Mouse (Mus musculus): ENCODE data around the gene Tm2d3. TPM values are rescaled to one million over a fixed set of nuclear protein-coding genes. Genes with fewer than 3 reads are reported as not detected.

The Tm2d3 gene
- total RNA-seq (2021): 10 to 100 TPM in 1 of 2 experiments, 1 to 10 TPM in 1; 8.9 to 11.7 TPM
- long read RNA-seq, experiment 1, transcript Tm2d3-201 (5 exons, 908 nt): major isoform, 17 of 22 reads
- long read RNA-seq, experiment 1, partial matches to known transcripts: 1 of 22 reads
- long read RNA-seq, experiment 1, other reads (novel, unspliced or antisense): 2 of 22 reads
- long read RNA-seq, experiment 2, transcript Tm2d3-201 (5 exons, 908 nt): major isoform, 18 of 28 reads
- long read RNA-seq, experiment 2, partial matches to known transcripts: 0 of 28 reads
- long read RNA-seq, experiment 2, other reads (novel, unspliced or antisense): 10 of 28 reads

GRCm38 (mm10) chr7:65690869-65691268 is at the start of gene Tm2d3:
TSS of gene Tm2d3 (plus strand) at chr7:65691169.
- intact Hi-C loops (cut with DNase I): no loop called here
- no peak for DNase-seq

DNA sequence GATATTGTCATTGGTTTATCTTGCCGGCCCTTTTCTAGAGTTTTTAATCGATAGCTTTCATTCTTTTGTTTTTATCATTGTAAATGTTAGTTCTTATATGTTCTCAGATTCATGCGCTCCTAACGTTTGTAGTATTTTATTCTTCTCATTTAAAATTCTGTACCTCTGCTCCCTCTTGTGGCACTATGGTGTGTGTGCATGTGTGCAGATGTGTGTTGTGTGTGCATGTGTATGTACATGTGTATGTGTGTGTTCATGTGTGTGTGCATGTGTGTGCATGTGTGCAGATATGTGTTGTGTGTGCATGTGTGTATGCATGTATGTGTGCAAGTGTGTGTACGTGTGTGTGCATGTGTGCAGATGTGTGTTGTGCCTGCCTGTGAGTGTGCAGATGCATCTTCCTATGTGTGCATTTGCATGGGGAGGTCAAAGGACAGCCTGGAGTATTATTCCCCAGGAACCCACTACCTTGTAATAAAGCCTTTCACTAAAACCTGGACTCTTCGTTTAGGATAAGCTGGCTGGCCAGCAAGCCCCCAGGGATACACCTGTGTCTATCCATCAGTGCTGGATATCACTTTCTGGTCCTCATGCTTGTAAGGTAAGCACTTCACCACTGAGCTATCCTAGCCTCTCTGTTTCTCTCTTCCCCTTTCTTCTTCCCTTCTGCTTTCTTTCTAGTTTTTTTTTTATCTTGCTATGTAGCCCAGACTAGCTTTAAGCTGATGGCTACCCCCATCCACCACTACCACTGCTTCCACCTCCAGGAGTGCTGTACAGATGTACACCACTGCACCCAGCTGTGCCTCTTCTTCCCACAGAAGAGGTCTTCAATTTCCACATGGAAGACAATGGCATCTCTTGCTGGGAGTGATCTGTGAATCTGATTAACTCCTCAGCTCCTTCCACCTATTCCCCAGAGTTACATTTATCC is 48.3 kb upstream of the Tm2d3 start:
- intact Hi-C loops (cut with DNase I): loop anchor here (5.0 kb wide), 1 partner anchor 325 kb away; no protein-coding TSS in a partner anchor
- DNase-seq: no peak

DNA sequence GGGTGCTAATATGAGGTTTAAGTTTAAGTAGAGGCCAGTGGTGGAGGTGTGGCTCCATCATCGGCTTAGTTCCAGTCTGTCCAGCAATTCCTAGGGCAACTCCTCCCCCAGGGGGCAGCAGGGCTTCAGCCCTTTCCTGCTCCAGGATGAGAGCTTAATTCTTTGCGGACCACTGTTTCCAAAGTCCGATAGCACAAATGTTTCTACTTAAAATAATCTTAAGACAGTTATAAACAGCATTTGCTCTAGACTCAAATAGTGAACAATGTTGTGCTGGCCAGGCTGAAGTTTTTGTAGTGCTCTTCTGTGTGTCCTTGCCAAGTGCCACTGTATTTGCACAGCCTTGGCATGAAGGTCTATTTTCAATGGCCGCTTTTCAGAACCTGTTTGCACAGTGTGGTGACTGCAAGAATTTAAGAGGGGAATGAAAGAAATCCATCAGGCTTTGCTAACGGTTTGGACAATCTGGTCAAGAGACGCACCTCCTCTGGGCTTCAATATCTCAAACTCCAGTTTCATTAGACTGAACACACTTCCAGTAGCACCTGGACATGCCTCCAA is 47.0 kb upstream of the Tm2d3 start:
- DNase-seq: no peak
- intact Hi-C loops (cut with DNase I): loop anchor here (5.0 kb wide), 1 partner anchor 327 kb away; no protein-coding TSS in a partner anchor

GRCm38 (mm10) chr7:65644643-65645351 is 46.2 kb upstream of the Tm2d3 start, which contains the start of gene Tarsl2:
TSS of gene Tarsl2 (plus strand) at chr7:65644898.
- peak; percentile 85 to 93 for DNase-seq
- intact Hi-C loops (cut with DNase I): loop anchor here (5.0 kb wide), 2 partner anchors 43 to 327 kb away; no protein-coding TSS in a partner anchor

- no peak for DNase-seq
- intact Hi-C loops (cut with DNase I): loop anchor here (5.0 kb wide), 1 partner anchor 41 kb away; no protein-coding TSS in a partner anchor
Measured at GRCm38 (mm10) chr7:65645996-65646395, 45.0 kb upstream of the Tm2d3 start.

DNA sequence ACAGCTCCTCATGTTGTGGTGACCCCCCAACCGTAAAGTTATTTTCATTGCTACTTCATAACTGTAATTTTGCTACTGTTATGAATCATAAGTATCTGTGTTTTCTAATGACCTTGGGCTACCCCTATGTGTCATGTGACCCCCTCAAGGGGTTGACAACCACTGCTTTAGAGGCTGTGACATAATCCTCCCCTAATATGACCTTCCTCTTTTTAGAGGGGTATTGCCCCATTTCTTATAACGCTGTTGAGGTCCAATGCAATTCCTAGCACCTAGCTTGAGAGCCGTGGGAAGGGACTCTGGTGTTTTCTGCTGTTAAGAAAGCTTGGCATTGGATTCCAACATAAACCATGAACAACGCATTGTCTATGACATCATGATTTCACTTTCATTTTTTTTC is 40.3 kb upstream of the Tm2d3 start:
- intact Hi-C loops (cut with DNase I): no loop called here
- DNase-seq: no peak

DNA sequence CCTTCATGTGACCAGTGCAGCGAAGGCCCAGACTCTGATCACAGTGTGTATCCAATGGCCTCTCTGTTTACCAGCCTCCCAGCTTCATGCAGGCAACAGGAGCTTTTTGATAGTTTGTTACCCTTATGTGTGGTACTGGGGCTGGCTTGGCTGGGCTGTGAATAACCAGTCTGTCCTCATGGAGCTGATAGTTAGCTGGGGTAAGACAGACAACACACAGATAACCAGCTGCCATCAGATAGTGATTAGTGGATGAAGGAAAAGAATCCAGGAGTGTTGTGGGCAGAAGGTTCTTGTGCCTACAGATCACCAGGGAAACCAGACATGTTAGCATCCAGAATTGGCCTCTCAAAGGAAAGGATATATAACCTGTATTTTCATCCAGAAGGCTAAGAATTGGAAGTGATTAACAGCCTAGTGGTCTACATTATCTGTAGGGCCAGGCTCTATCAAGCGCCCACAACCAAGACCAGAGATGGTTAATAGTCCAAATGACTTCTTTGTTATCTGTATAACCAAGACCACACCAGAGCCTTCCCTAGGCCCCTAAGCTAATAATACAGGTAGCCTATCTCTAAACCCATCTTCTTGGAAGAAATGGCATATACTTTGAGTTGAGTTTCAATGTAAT is 33.4 kb upstream of the Tm2d3 start:
- intact Hi-C loops (cut with DNase I): no loop called here
- no peak for DNase-seq

DNA sequence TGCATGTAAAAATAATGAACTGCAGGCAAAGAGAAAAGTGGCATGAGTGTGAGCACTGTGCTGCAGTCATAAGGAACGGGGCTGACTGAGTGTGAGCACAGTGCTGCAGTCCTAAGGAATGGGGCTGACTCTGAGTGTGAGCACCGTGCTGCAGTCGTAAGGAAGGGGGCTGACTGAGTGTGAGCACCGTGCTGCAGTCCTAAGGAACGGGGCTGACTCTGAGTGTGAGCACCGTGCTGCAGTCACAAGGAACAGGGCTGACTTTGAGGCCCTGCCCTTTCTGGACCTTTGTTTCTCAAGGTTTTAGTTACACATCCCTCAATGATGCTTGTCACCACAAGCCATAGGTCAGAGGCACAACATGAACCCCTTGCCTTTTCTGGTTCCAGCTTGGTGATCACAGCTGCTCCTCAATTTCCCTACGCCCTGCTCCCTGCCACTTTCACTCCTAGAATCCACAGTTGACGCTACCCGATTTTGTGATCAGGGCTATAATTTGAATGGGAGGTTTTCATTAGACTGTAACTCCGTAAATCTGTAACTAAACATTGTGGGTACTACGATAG is 27.7 kb upstream of the Tm2d3 start:
- intact Hi-C loops (cut with DNase I): no loop called here

DNA sequence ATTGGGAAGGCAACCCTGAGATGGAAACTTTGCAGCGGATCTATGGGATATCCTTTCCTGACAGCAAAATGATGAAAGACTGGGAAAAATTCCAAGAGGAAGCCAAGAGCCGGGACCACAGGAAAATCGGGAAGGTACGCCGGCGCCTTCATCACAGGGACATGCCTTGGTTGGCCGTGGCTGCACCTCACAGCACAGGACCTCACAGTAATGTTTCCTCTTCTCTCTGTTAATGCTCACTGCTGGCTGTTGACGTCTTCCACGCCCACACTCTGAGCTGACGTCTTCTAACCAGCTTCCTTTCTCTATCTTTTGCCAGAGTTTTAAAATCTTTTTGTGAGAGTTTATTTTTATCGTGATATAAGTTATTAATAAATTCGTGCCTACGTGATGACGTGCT is 27.1 kb upstream of the Tm2d3 start:
- no peak for DNase-seq
- intact Hi-C loops (cut with DNase I): no loop called here

More for the DNA sequence above, 27.7 kb upstream of the Tm2d3 start:
- DNase-seq: no peak

- no peak for DNase-seq
- intact Hi-C loops (cut with DNase I): no loop called here
Measured at GRCm38 (mm10) chr7:65667491-65667890, 23.5 kb upstream of the Tm2d3 start.

GRCm38 (mm10) chr7:65678050-65678449 is 12.9 kb upstream of the Tm2d3 start:
- intact Hi-C loops (cut with DNase I): no loop called here
- no peak for DNase-seq

DNA sequence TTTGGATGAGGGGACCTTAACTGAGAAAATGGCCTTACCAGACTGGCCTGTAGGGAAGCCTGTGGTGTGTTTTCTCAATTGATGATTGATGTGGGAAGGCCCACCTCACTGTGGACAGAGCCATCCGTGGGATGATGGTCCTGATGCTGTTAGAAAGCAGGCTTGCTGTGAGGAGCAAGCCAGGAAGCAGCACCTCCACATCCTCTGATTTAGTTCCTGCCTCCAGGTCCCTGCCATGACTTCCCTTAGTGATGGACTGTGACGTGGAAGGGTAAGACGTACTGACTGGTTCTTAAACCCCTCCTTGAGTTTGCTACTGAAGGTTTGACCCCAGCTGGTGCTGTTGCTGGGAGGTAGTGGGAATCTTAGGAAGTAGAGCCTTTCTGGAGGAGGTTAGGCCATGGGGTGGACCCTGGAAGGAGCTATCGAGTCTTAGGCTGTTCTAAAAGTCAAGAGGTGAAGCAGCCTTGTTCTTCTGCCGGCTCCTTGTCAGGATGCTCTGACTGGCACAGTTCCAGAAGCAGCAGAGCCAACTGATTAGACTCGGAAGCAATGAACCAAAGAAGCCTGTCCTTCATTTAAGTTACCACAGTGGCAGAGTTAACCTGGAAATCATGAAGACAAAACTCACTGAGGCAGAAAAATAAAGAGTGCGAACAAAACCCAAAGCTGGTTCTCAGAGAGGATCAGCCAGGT is 11.9 kb upstream of the Tm2d3 start:
- no peak for DNase-seq
- intact Hi-C loops (cut with DNase I): no loop called here

DNA sequence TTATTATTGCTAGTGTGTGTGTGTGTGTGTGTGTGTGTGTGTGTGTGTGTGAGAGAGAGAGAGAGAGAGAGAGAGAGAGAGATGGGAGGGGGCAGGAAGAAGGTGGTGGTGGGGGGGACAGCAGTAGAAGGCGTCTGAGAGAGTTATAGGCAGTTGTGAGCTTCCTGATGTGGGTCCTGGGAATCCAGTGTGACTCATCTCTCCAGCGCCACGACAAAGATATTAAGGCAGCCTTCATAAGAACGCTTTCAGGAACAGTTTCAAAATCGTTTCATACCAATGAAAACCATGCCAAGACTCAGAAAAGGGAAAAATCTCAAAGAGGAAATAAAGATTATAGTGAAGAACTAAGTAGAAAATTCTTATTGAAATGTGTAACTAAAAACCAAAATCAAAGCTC is 9.8 kb upstream of the Tm2d3 start:
- intact Hi-C loops (cut with DNase I): no loop called here
- no peak for DNase-seq

GRCm38 (mm10) chr7:65684256-65684835 is 6.6 kb upstream of the Tm2d3 start:
- DNase-seq: no peak
- intact Hi-C loops (cut with DNase I): no loop called here

GRCm38 (mm10) chr7:65686664-65687063 is 4.3 kb upstream of the Tm2d3 start:
- DNase-seq: no peak
- intact Hi-C loops (cut with DNase I): loop anchor here (5.0 kb wide), 1 partner anchor 39 kb away; no protein-coding TSS in a partner anchor

- intact Hi-C loops (cut with DNase I): no loop called here
- DNase-seq: no peak
Measured at GRCm38 (mm10) chr7:65691929-65692605, 1.1 kb downstream of the Tm2d3 start.

DNA sequence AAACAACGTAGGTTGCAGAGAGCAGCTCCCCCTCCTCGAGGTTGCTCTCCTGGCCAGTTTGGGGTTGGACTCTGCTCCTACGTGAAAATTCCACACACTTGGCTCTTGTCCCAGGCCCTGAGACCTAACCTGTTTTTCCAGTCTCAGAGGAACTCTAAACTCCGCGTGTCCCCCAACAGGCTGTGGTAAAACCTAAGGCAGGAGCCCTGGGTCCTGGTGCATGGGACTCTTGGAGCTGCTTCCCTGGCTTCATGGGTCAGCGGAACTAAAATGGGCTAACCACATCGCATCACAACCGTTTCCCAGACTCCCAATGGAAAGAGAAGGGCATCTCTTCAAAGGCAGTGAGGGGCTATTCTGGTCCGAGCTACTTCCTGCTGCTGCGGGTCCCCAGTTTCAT is 1.9 kb downstream of the Tm2d3 start:
- intact Hi-C loops (cut with DNase I): no loop called here
- no peak for DNase-seq

DNA sequence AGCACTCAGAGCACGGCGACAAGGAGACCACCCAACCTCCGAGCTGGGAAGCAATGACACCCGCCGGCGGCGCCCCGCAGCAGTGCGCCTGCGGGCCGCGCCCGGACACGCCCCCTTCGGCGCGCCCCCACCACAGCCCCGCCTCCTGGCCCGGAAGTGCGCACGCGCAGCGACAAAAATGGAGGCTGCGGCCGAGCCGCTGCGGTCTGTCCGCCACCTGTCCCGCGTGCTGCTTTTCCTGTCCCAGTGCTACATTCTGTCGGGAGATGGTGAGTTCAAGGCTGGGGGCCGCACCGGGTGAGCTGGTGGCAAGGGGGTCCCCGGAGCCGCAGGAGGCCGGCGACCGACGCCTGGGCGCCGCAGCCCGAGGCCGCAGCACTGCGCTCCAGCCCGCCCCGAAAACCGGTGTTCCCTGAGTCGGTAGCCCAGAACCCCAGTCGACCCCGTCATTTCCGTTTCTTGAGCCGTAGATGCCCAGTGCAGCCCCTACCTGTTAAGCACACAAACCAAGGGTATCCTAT is 2.4 kb downstream of the Tm2d3 start:
- intact Hi-C loops (cut with DNase I): no loop called here
- peak; percentile 84 to 85 for DNase-seq
